Mouse (Mus musculus) ES-E14 (cell line): ENCODE data around the gene Slc5a8. TPM values are rescaled to one million over a fixed set of nuclear protein-coding genes. Genes with fewer than 3 reads are reported as not detected.
A peak's percentile ranks its signal among the peaks of the same experiment; 100 is the strongest.

Experiments
- DNase-seq: peaks from one replicate; pipeline ENCODE4 v3.0.0-alpha.2; 2013; ENCODE audit warnings: low read depth, low spot score
- H3K27ac ChIP-seq: 2 replicates; pipeline ENCODE4 v1.5.1; 2012; ENCODE audit warnings: low read depth, mild to moderate bottlenecking, low read length, moderate library complexity, mixed read lengths; ENCODE audit not compliant: poor library complexity, insufficient read depth, severe bottlenecking
- H3K36me3 ChIP-seq: 2 replicates; pipeline ENCODE4 v1.6.1; 2012; ENCODE audit warnings: mild to moderate bottlenecking, low read length, moderate library complexity, mixed read lengths; ENCODE audit not compliant: control insufficient read depth, poor library complexity, insufficient read depth, severe bottlenecking
- H3K4me1 ChIP-seq, 2 experiments: fragments of 150-350 bp in 1 of 2; sonication (generic) in 1 of 2; 2 replicates each; pipeline ENCODE4 v1.6.1; 2012; ENCODE audit warnings: low read length in 2 of 2, mild to moderate bottlenecking in 1 of 2, mixed read lengths in 1 of 2; ENCODE audit not compliant: control insufficient read depth in 2 of 2, insufficient read depth in 2 of 2, poor library complexity in 1 of 2
- H3K4me3 ChIP-seq, 2 experiments: fragments of 150-350 bp in 1 of 2; sonication (generic) in 1 of 2; 2 replicates each; pipeline ENCODE4 v1.5.1; 2012; ENCODE audit warnings: low read length in 2 of 2, low read depth in 1 of 2, mild to moderate bottlenecking in 1 of 2, mixed read lengths in 1 of 2; ENCODE audit not compliant: insufficient read depth in 1 of 2, poor library complexity in 1 of 2, severe bottlenecking in 1 of 2
- H3K9ac ChIP-seq: 2 replicates; pipeline ENCODE4 v1.6.1; 2012; ENCODE audit warnings: low read depth, mild to moderate bottlenecking, low read length, mixed read lengths; ENCODE audit not compliant: poor library complexity, insufficient read depth, severe bottlenecking
- H3K9me3 ChIP-seq: fragments of 150-350 bp; sonication (generic); 2 replicates; pipeline ENCODE4 v1.6.1; 2012; ENCODE audit warnings: low read depth, mild to moderate bottlenecking, low read length; ENCODE audit not compliant: control insufficient read depth, insufficient read depth
- CHD2 ChIP-seq: IDR thresholded peaks from 2 replicates; pipeline ENCODE4 v1.6.1; 2014; ENCODE audit warnings: mild to moderate bottlenecking, low read depth, low read length, inconsistent platforms
- HCFC1 ChIP-seq: IDR thresholded peaks from 2 replicates; pipeline ENCODE4 v1.6.1; 2012; ENCODE audit warnings: low read length, inconsistent platforms, borderline replicate concordance; ENCODE audit not compliant: insufficient read depth
- MAFK ChIP-seq: IDR thresholded peaks from 2 replicates; pipeline ENCODE4 v1.6.1; 2014; ENCODE audit warnings: mild to moderate bottlenecking, low read depth, low read length, inconsistent platforms; ENCODE audit not compliant: insufficient read depth
- ZC3H11A ChIP-seq: IDR thresholded peaks from 2 replicates; pipeline ENCODE4 v1.6.1; 2012; ENCODE audit warnings: low read depth, mild to moderate bottlenecking, inconsistent platforms, low read length, borderline replicate concordance
- ZNF384 ChIP-seq: IDR thresholded peaks from 2 replicates; pipeline ENCODE4 v1.6.1; 2012; ENCODE audit warnings: low read depth, low read length, inconsistent platforms
- in situ Hi-C, 2 experiments: fragments of 600-800 bp; cut with MboI; formaldehyde crosslinking; loops; one replicate each; pipeline ENCODE4 v1.15.1; 2025; ENCODE audit warnings: low sequenced_read_pairs in 2 of 2, inconsistent platforms in 1 of 2; ENCODE audit not compliant: unreplicated experiment in 2 of 2
- total RNA-seq: library from RNA; depleted of rRNA; stranded (reverse); fragments of 300-350 nt; gene quantifications from 2 replicates; pipeline ENCODE4 v1.2.3, GENCODE M21; 2012

The Slc5a8 gene
- total RNA-seq, 1 experiment = 0.31 TPM

GRCm38 (mm10) chr10:88883721-88884120 is 2.1 kb upstream of the Slc5a8 start:
- TF ChIP-seq ZNF384 = no peak
- TF ChIP-seq MAFK = no peak
- no peak for TF ChIP-seq HCFC1
- TF ChIP-seq CHD2 = no peak
- no peak for TF ChIP-seq ZC3H11A
- Histone ChIP-seq H3K9me3 (no peaks in the 10 kb centered on the region), H3K36me3 (no peaks in the 10 kb centered on the region), H3K4me1 (peaks cover 0 to 2% of the 10 kb centered on the region in 2 experiments; a peak in 1 of 4 replicates), H3K9ac (no peak overlapping the region), H3K27ac (no peak overlapping the region), H3K4me3 (no peak overlapping the region)
- DNase-seq = no peak
- in situ Hi-C loops = no loop called here

- TF ChIP-seq CHD2 = no peak
- no peak for TF ChIP-seq ZNF384
- TF ChIP-seq ZC3H11A = peak; percentile 57
Observed at GRCm38 (mm10) chr10:88884836-88885235, 956 bp upstream of the Slc5a8 start.

GRCm38 (mm10) chr10:88886114-88886513 is 322 bp downstream of the Slc5a8 start:
- no peak for DNase-seq
- Histone ChIP-seq H3K9me3 (no peaks in the 10 kb centered on the region), H3K36me3 (no peaks in the 10 kb centered on the region), H3K4me1 (peaks cover 0 to 2% of the 10 kb centered on the region in 2 experiments; a peak in 1 of 4 replicates), H3K4me3 (peak overlapping the region; percentile 57 to 60), H3K27ac (no peak overlapping the region), H3K9ac (no peak overlapping the region)
- in situ Hi-C loops = no loop called here
- TF ChIP-seq ZNF384 = no peak
- no peak for TF ChIP-seq MAFK

More at GRCm38 (mm10) chr10:88884836-88885235, 956 bp upstream of the Slc5a8 start:
- Histone ChIP-seq H3K9ac (no peak overlapping the region), H3K4me3 (no peak overlapping the region), H3K27ac (no peak overlapping the region), H3K36me3 (no peaks in the 10 kb centered on the region), H3K9me3 (no peaks in the 10 kb centered on the region), H3K4me1 (peaks cover 0 to 2% of the 10 kb centered on the region in 2 experiments; a peak in 1 of 4 replicates)
- peak; percentile 29 for DNase-seq
- in situ Hi-C loops = no loop called here

- Histone ChIP-seq H3K4me1 (peaks cover 0 to 2% of the 10 kb centered on the region in 2 experiments; a peak in 1 of 4 replicates), H3K9me3 (no peaks in the 10 kb centered on the region), H3K36me3 (no peaks in the 10 kb centered on the region), H3K4me3 (no peak overlapping the region), H3K27ac (no peak overlapping the region), H3K9ac (no peak overlapping the region)
- DNase-seq = no peak
- in situ Hi-C loops = no loop called here
- no peak for TF ChIP-seq ZNF384
- TF ChIP-seq MAFK = no peak
- TF ChIP-seq HCFC1 = no peak
Observed at GRCm38 (mm10) chr10:88888376-88888775, 2.6 kb downstream of the Slc5a8 start.

- Histone ChIP-seq H3K9me3 (no peaks in the 10 kb centered on the region), H3K4me1 (no peaks in the 10 kb centered on the region), H3K36me3 (no peaks in the 10 kb centered on the region), H3K4me3 (no peak overlapping the region), H3K9ac (no peak overlapping the region), H3K27ac (no peak overlapping the region)
- no peak for DNase-seq
- TF ChIP-seq ZNF384 = no peak
- no peak for TF ChIP-seq ZC3H11A
- TF ChIP-seq CHD2 = no peak
- no peak for TF ChIP-seq HCFC1
- no peak for TF ChIP-seq MAFK
- in situ Hi-C loops = no loop called here
Observed at GRCm38 (mm10) chr10:88891410-88891809, 5.6 kb downstream of the Slc5a8 start.
